Mouse (Mus musculus): ENCODE results near the gene Bcl2l1.

GRCm38 (mm10) chr2:152782656-152783055, 48.9 kb downstream of the Bcl2l1 start:
- TF ChIP-seq CTCF (IDR thresholded peaks at IDR 0.05; ENCODE audit: extremely low read depth, insufficient read depth, insufficient read length, insufficient replicate concordance), result no peak
- TF ChIP-seq POLR2A (IDR thresholded peaks at IDR 0.05; ENCODE audit: low read depth, low read length), result no peak
